Mouse (Mus musculus) left cerebral cortex, postnatal 10 days (tissue): ENCODE measurements around the gene 4921507P07Rik. TPM values are rescaled to one million over a fixed set of nuclear protein-coding genes. Genes with fewer than 3 reads are reported as not detected.

ENCODE experiments used
- DNase-seq, 2 experiments: peaks; one replicate each; pipeline ENCODE4 v3.0.0; 2021 to 2022; ENCODE audit warnings: low spot score in 2 of 2, mixed read lengths in 1 of 2; ENCODE audit errors: extremely low spot score in 1 of 2
- intact Hi-C: fragments of 180-260 bp; cut with DNase I; formaldehyde crosslinking; loops from one replicate; pipeline ENCODE4 v1.15.1; 2025
- microRNA-seq: library from miRNA; unstranded; fragments of <30 nt; microRNA quantifications from one replicate; pipeline ENCODE4 v1.2.0, GENCODE M21; 2022
- total RNA-seq, 2 experiments: library from RNA; stranded (reverse); gene quantifications; 2 replicates each; pipeline ENCODE4 v1.2.3; 2021

The 4921507P07Rik gene
- total RNA-seq, 2 experiments from 2014 or later, result 0.69 to 1.1 TPM

GRCm38 (mm10) chr6:50525846-50526245 is 70.6 kb downstream of the 4921507P07Rik start:
- intact Hi-C loops, result loop anchor here (2.0 to 5.0 kb wide), 2 partner anchors 69 to 213 kb away; partner anchors contain the start of gene Osbpl3
- no peak for DNase-seq

GRCm38 (mm10) chr6:50524261-50524896 is 72.1 kb downstream of the 4921507P07Rik start:
- DNase-seq, result no peak
- intact Hi-C loops, result no loop called here

Small RNAs within 50 kb of the gene (microRNA-seq; reads per million reads assigned to microRNA genes)
- not detected for gene Mir6371

Other genes with a start within 250 kb of the 4921507P07Rik start
- gene Osbpl3, start 140.4 kb downstream of the 4921507P07Rik start, total RNA-seq, result 10 to 100 TPM; 26.8 to 27.9 TPM
- 10 to 100 TPM; 47.9 to 50.5 TPM for gene Cycs, start 30.1 kb downstream of the 4921507P07Rik start, total RNA-seq
- gene Npvf, start 57.8 kb upstream of the 4921507P07Rik start, total RNA-seq, result under 1 TPM in 1 of 2 experiments, not detected in 1; 0.45 TPM